Mouse (Mus musculus): Measurements from ENCODE around the gene Hoxa2. TPM values are rescaled to one million over a fixed set of nuclear protein-coding genes. Genes with fewer than 3 reads are reported as not detected.

The Hoxa2 gene
- total RNA-seq, 1 experiment: 0.27 TPM

DNA sequence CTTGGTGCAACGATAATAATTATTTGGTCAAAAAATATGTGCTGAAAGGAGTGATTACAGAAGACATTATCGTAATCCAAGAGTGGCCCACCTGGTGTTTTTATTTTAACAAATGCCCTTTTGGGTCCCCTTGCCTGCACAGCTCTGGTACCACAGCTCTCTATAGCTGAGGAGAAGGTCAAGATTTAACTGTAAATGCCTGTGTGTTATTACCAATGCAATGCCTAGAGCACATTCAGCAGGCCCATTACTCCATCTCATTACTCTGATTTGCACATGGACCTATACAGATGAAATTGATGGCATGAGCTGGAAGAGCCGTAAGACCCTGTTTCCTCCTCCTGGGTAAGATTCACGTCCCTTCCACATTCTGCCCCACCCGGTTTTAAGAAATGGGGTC lies 25.5 kb downstream of the Hoxa2 start:
- no peak overlapping the region for H3K9ac ChIP-seq (ENCODE audit: insufficient read depth, low read depth, low read length, poor library complexity, severe bottlenecking)
- no peak for DNase-seq (ENCODE audit: low read depth, low spot score)
- H3K4me1 ChIP-seq (ENCODE audit: control insufficient read depth in 2 of 2, insufficient read depth in 2 of 2, low read length in 2 of 2, poor library complexity in 1 of 2): no peaks in the 10 kb centered on the region; a peak in 1 of 4 replicates
- no peaks in the 10 kb centered on the region for H3K9me3 ChIP-seq (ENCODE audit: control insufficient read depth, insufficient read depth, low read depth, low read length)
- in situ Hi-C loops (cut with MboI; ENCODE audit: low sequenced_read_pairs in 2 of 2, unreplicated experiment in 2 of 2): no loop called here
- TF ChIP-seq ZC3H11A (IDR thresholded peaks at IDR 0.05; ENCODE audit: borderline replicate concordance, low read depth, low read length) (no peak), ZNF384 (IDR thresholded peaks at IDR 0.05; ENCODE audit: low read depth, low read length) (no peak), HCFC1 (IDR thresholded peaks at IDR 0.05; ENCODE audit: borderline replicate concordance, insufficient read depth, low read length) (no peak), CHD2 (IDR thresholded peaks at IDR 0.05; ENCODE audit: low read depth, low read length) (no peak), MAFK (IDR thresholded peaks at IDR 0.05; ENCODE audit: insufficient read depth, low read depth, low read length) (no peak)
- no peak overlapping the region for H3K27ac ChIP-seq (ENCODE audit: insufficient read depth, low read depth, low read length, poor library complexity, severe bottlenecking)
- no peak overlapping the region for H3K4me3 ChIP-seq (ENCODE audit: insufficient read depth in 1 of 2, low read depth in 1 of 2, low read length in 2 of 2, poor library complexity in 1 of 2, severe bottlenecking in 1 of 2)
- H3K36me3 ChIP-seq (ENCODE audit: control insufficient read depth, insufficient read depth, low read length, poor library complexity, severe bottlenecking): no peaks in the 10 kb centered on the region

DNA sequence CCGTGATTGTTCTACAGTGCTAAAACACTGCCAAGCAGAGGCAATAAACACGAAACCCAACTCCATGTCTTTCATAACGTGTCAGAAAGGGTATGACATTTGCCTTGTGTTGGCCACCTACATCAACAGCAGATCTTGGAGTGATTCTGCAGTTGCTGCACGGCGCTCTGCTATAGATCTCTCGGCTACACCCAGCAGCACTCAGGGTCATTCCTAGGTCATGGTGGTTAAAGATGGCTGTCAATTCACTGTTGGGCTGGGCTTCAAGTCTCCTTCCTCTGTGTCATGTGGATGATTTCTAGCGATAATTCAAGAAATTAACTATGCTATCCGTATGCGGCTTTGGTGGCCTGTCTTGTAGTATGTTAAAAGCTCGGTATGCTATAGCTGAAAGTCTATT lies 26.1 kb downstream of the Hoxa2 start:
- DNase-seq (ENCODE audit: low read depth, low spot score): no peak
- Histone ChIP-seq H3K9me3 (ENCODE audit: control insufficient read depth, insufficient read depth, low read depth, low read length) (no peaks in the 10 kb centered on the region), H3K4me3 (ENCODE audit: insufficient read depth in 1 of 2, low read depth in 1 of 2, low read length in 2 of 2, poor library complexity in 1 of 2, severe bottlenecking in 1 of 2) (no peak overlapping the region), H3K36me3 (ENCODE audit: control insufficient read depth, insufficient read depth, low read length, poor library complexity, severe bottlenecking) (no peaks in the 10 kb centered on the region), H3K27ac (ENCODE audit: insufficient read depth, low read depth, low read length, poor library complexity, severe bottlenecking) (no peak overlapping the region), H3K4me1 (ENCODE audit: control insufficient read depth in 2 of 2, insufficient read depth in 2 of 2, low read length in 2 of 2, poor library complexity in 1 of 2) (no peaks in the 10 kb centered on the region; a peak in 1 of 4 replicates), H3K9ac (ENCODE audit: insufficient read depth, low read depth, low read length, poor library complexity, severe bottlenecking) (no peak overlapping the region)
- no peak for TF ChIP-seq CHD2 (IDR thresholded peaks at IDR 0.05; ENCODE audit: low read depth, low read length)
- TF ChIP-seq MAFK (IDR thresholded peaks at IDR 0.05; ENCODE audit: insufficient read depth, low read depth, low read length): no peak
- no peak for TF ChIP-seq HCFC1 (IDR thresholded peaks at IDR 0.05; ENCODE audit: borderline replicate concordance, insufficient read depth, low read length)
- no peak for TF ChIP-seq ZNF384 (IDR thresholded peaks at IDR 0.05; ENCODE audit: low read depth, low read length)
- no peak for TF ChIP-seq ZC3H11A (IDR thresholded peaks at IDR 0.05; ENCODE audit: borderline replicate concordance, low read depth, low read length)
- in situ Hi-C loops (cut with MboI; ENCODE audit: low sequenced_read_pairs in 2 of 2, unreplicated experiment in 2 of 2): no loop called here

DNA sequence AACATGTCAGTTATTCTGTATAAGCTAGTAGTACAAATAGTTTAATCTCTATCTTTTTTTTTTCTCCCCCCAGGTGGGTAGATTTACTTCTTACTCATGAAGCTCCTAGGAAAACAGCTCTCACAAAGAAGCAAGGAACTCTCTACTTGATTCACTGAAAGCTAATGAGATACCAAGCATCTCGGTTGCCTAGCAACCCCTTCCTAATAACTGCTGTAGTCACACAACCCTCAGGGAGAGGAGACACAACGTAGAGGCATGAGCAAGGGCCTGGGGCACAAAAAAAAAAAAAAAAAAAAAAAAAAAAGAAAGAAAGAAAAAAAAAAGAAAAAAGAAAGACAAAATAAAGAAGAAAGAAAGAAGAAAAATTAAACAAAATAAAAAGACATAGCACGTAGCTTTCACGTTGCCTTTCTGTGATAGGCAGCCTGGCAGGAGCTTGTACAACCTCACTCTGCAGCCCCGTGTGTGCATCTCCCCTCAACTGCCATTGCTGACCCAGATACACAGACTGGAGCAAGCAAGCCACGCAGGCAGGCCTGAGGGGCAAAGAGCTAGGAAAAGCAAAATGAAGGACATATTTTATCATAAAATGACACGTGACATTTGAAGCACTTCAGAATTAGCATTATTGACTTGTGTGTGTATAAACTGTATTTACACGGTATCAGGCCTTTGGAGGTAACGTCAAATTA lies 26.6 kb downstream of the Hoxa2 start:
- H3K27ac ChIP-seq (ENCODE audit: insufficient read depth, low read depth, low read length, poor library complexity, severe bottlenecking): no peak overlapping the region
- H3K4me1 ChIP-seq (ENCODE audit: control insufficient read depth in 2 of 2, insufficient read depth in 2 of 2, low read length in 2 of 2, poor library complexity in 1 of 2): no peaks in the 10 kb centered on the region; a peak in 1 of 4 replicates
- no peak for DNase-seq (ENCODE audit: low read depth, low spot score)
- in situ Hi-C loops (cut with MboI; ENCODE audit: low sequenced_read_pairs in 2 of 2, unreplicated experiment in 2 of 2): no loop called here
- no peak for TF ChIP-seq HCFC1 (IDR thresholded peaks at IDR 0.05; ENCODE audit: borderline replicate concordance, insufficient read depth, low read length)
- 0 out of 2 replicates have a peak, but pooled peaks have one; percentile 8 for TF ChIP-seq ZNF384 (IDR thresholded peaks at IDR 0.05; ENCODE audit: low read depth, low read length)
- H3K9ac ChIP-seq (ENCODE audit: insufficient read depth, low read depth, low read length, poor library complexity, severe bottlenecking): no peak overlapping the region
- H3K36me3 ChIP-seq (ENCODE audit: control insufficient read depth, insufficient read depth, low read length, poor library complexity, severe bottlenecking): no peaks in the 10 kb centered on the region
- H3K9me3 ChIP-seq (ENCODE audit: control insufficient read depth, insufficient read depth, low read depth, low read length): no peaks in the 10 kb centered on the region
- no peak overlapping the region for H3K4me3 ChIP-seq (ENCODE audit: insufficient read depth in 1 of 2, low read depth in 1 of 2, low read length in 2 of 2, poor library complexity in 1 of 2, severe bottlenecking in 1 of 2)

DNA sequence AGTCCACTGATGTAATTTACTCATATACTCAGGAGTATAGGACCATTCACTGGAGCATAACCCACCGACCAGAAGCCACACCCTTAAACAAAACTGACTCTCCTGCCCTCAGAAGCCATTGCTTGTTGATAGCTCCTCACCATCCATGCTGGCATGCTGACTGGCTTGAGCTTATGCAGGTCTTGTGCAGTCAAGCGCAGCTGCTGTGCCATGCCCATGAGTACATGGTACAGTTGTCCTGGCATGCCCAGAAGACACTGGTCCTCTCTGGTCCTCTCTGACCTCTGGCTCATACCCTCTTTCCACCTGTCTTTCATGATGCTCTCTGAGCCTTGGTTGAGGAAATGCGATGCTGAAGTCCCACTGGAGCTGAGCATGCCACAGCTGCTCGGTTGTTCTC lies 41.0 kb downstream of the Hoxa2 start:
- Histone ChIP-seq H3K9me3 (ENCODE audit: control insufficient read depth, insufficient read depth, low read depth, low read length) (no peaks in the 10 kb centered on the region), H3K27ac (ENCODE audit: insufficient read depth, low read depth, low read length, poor library complexity, severe bottlenecking) (no peak overlapping the region; the same call in 1 of the 2 replicates), H3K4me3 (ENCODE audit: insufficient read depth in 1 of 2, low read depth in 1 of 2, low read length in 2 of 2, poor library complexity in 1 of 2, severe bottlenecking in 1 of 2) (no peak overlapping the region), H3K36me3 (ENCODE audit: control insufficient read depth, insufficient read depth, low read length, poor library complexity, severe bottlenecking) (no peaks in the 10 kb centered on the region), H3K4me1 (ENCODE audit: control insufficient read depth in 2 of 2, insufficient read depth in 2 of 2, low read length in 2 of 2, poor library complexity in 1 of 2) (no peaks in the 10 kb centered on the region), H3K9ac (ENCODE audit: insufficient read depth, low read depth, low read length, poor library complexity, severe bottlenecking) (no peak overlapping the region)
- in situ Hi-C loops (cut with MboI; ENCODE audit: low sequenced_read_pairs in 2 of 2, unreplicated experiment in 2 of 2): no loop called here
- DNase-seq (ENCODE audit: low read depth, low spot score): no peak
- TF ChIP-seq CHD2 (IDR thresholded peaks at IDR 0.05; ENCODE audit: low read depth, low read length): no peak
- no peak for TF ChIP-seq ZNF384 (IDR thresholded peaks at IDR 0.05; ENCODE audit: low read depth, low read length)
- TF ChIP-seq HCFC1 (IDR thresholded peaks at IDR 0.05; ENCODE audit: borderline replicate concordance, insufficient read depth, low read length): no peak
- TF ChIP-seq ZC3H11A (IDR thresholded peaks at IDR 0.05; ENCODE audit: borderline replicate concordance, low read depth, low read length): no peak
- no peak for TF ChIP-seq MAFK (IDR thresholded peaks at IDR 0.05; ENCODE audit: insufficient read depth, low read depth, low read length)

All from ES-E14 (cell line).